Mouse (Mus musculus) lung, embryonic 15.5 days (tissue): ENCODE measurements around the gene Gtf3c1. TPM values are rescaled to one million over a fixed set of nuclear protein-coding genes. Genes with fewer than 3 reads are reported as not detected.
"Not testable (repeated sequence)": the region's sequence is repeated elsewhere in the genome, so short reads cannot be mapped to it uniquely, and the experiment has no call there.

Experiments
- ATAC-seq: fragments of 200-750 bp; cut with Nextera tagmentation; 2 replicates; pipeline ENCODE4 v1.8.0; 2017; ENCODE audit warnings: moderate number of reproducible peaks, borderline replicate concordance; ENCODE audit not compliant: low FRiP score, low TSS enrichment; ENCODE audit errors: extremely low read depth
- H3K27ac ChIP-seq: fragments of 300-500 bp; sonication (generic); 2 replicates; pipeline ENCODE4 v1.5.1; 2015; ENCODE audit warnings: moderate library complexity, mild to moderate bottlenecking, inconsistent platforms
- H3K27me3 ChIP-seq: fragments of 300-500 bp; sonication (generic); 2 replicates; pipeline ENCODE4 v1.6.1; 2015; ENCODE audit warnings: inconsistent platforms
- H3K36me3 ChIP-seq: fragments of 300-500 bp; sonication (generic); 2 replicates; pipeline ENCODE4 v1.6.1; 2015; ENCODE audit warnings: inconsistent platforms
- H3K4me1 ChIP-seq: fragments of 300-500 bp; sonication (generic); 2 replicates; pipeline ENCODE4 v1.6.1; 2015; ENCODE audit warnings: inconsistent platforms
- H3K4me2 ChIP-seq: fragments of 300-500 bp; sonication (generic); 2 replicates; pipeline ENCODE4 v1.6.1; 2015; ENCODE audit warnings: inconsistent platforms, mild to moderate bottlenecking, moderate library complexity
- H3K4me3 ChIP-seq: fragments of 300-500 bp; sonication (generic); 2 replicates; pipeline ENCODE4 v1.5.1; 2015; ENCODE audit warnings: mild to moderate bottlenecking, inconsistent platforms
- H3K9ac ChIP-seq: fragments of 300-500 bp; sonication (generic); 2 replicates; pipeline ENCODE4 v1.6.1; 2015; ENCODE audit warnings: inconsistent platforms
- H3K9me3 ChIP-seq: fragments of 300-500 bp; sonication (generic); 2 replicates; pipeline ENCODE4 v1.6.1; 2016; ENCODE audit warnings: inconsistent platforms
- WGBS: fragments of 180-500 bp; shearing (Covaris S2); methylation state at CpG from one replicate; pipeline ENCODE4 v1.1.7; 2015; 5-methylcytosine and 5-hydroxymethylcytosine counted together
- polyA plus RNA-seq: library from polyadenylated mRNA; unstranded; fragments of >200 nt; fragmentation: Nextera tagmentation; extraction: Ambion mirVana; gene quantifications from 2 replicates; pipeline ENCODE4 v1.2.1, GENCODE M21; 2015

Gtf3c1 gene
- polyA plus RNA-seq, 1 experiment from 2014 or later, result 29.5 TPM

GRCm38 (mm10) chr7:125731679-125732078 is 24.1 kb upstream of the Gtf3c1 start:
- H3K27ac ChIP-seq, result no peak overlapping the region
- no peaks in the 10 kb centered on the region for H3K4me1 ChIP-seq
- H3K9me3 ChIP-seq, result no peaks in the 10 kb centered on the region
- ATAC-seq, result no peak
- no peak overlapping the region for H3K9ac ChIP-seq
- no peak overlapping the region for H3K4me3 ChIP-seq
- no peaks in the 10 kb centered on the region for H3K36me3 ChIP-seq
- no peak overlapping the region for H3K4me2 ChIP-seq
- H3K27me3 ChIP-seq, result no peaks in the 10 kb centered on the region

- no peaks in the 10 kb centered on the region for H3K27me3 ChIP-seq
- no peaks in the 10 kb centered on the region for H3K36me3 ChIP-seq
- ATAC-seq, result no peak
- H3K27ac ChIP-seq, result no peak overlapping the region
- WGBS, result 58% methylated on average over 5 of the region's 5 CpGs
- H3K9me3 ChIP-seq, result no peaks in the 10 kb centered on the region
- H3K4me3 ChIP-seq, result no peak overlapping the region
- H3K9ac ChIP-seq, result no peak overlapping the region
- no peak overlapping the region for H3K4me2 ChIP-seq
- H3K4me1 ChIP-seq, result peaks cover 18% of the 10 kb centered on the region
Observed at GRCm38 (mm10) chr7:125723189-125723972, 15.8 kb upstream of the Gtf3c1 start.

- no peak for ATAC-seq
- no peak overlapping the region for H3K27ac ChIP-seq
- no peaks in the 10 kb centered on the region for H3K9me3 ChIP-seq
- H3K4me2 ChIP-seq, result no peak overlapping the region
- H3K9ac ChIP-seq, result no peak overlapping the region
- no peak overlapping the region for H3K4me3 ChIP-seq
- H3K36me3 ChIP-seq, result no peaks in the 10 kb centered on the region
- H3K4me1 ChIP-seq, result peaks cover 18% of the 10 kb centered on the region
- no peaks in the 10 kb centered on the region for H3K27me3 ChIP-seq
Observed at GRCm38 (mm10) chr7:125722127-125722526, 14.5 kb upstream of the Gtf3c1 start.

GRCm38 (mm10) chr7:125721033-125721432 is 13.5 kb upstream of the Gtf3c1 start:
- Histone ChIP-seq H3K4me2 (no peak overlapping the region), H3K27me3 (no peaks in the 10 kb centered on the region), H3K4me3 (no peak overlapping the region), H3K27ac (0 out of 2 replicates have a peak overlapping the region, but pooled peaks have one; percentile 33), H3K9me3 (no peaks in the 10 kb centered on the region), H3K36me3 (no peaks in the 10 kb centered on the region), H3K9ac (no peak overlapping the region), H3K4me1 (peaks cover 28% of the 10 kb centered on the region)
- ATAC-seq, result 0 out of 2 replicates have a peak, but pooled peaks have one; percentile 12
- 54% methylated on average over 4 of the region's 4 CpGs for WGBS

- Histone ChIP-seq H3K4me2 (no peak overlapping the region), H3K9me3 (no peaks in the 10 kb centered on the region), H3K27me3 (no peaks in the 10 kb centered on the region), H3K4me3 (no peak overlapping the region), H3K9ac (no peak overlapping the region), H3K36me3 (no peaks in the 10 kb centered on the region), H3K4me1 (peaks cover 28% of the 10 kb centered on the region), H3K27ac (0 out of 2 replicates have a peak overlapping the region, but pooled peaks have one; percentile 33)
- ATAC-seq, result no peak
- WGBS, result 54% methylated on average over 5 of the region's 5 CpGs
Observed at GRCm38 (mm10) chr7:125720370-125720769, 12.8 kb upstream of the Gtf3c1 start.

GRCm38 (mm10) chr7:125717612-125718011 is 10.0 kb upstream of the Gtf3c1 start:
- no peak overlapping the region for H3K4me2 ChIP-seq
- no peaks in the 10 kb centered on the region for H3K36me3 ChIP-seq
- no peak overlapping the region for H3K9ac ChIP-seq
- no peak overlapping the region for H3K27ac ChIP-seq
- H3K9me3 ChIP-seq, result no peaks in the 10 kb centered on the region
- H3K4me3 ChIP-seq, result no peak overlapping the region
- peaks cover 28% of the 10 kb centered on the region for H3K4me1 ChIP-seq
- ATAC-seq, result no peak
- no peaks in the 10 kb centered on the region for H3K27me3 ChIP-seq

- Histone ChIP-seq H3K27ac (no peak overlapping the region), H3K4me2 (no peak overlapping the region), H3K9me3 (no peaks in the 10 kb centered on the region), H3K9ac (no peak overlapping the region), H3K4me3 (no peak overlapping the region), H3K27me3 (no peaks in the 10 kb centered on the region), H3K36me3 (no peaks in the 10 kb centered on the region), H3K4me1 (peaks cover 28% of the 10 kb centered on the region)
- ATAC-seq, result no peak
- 50% methylated on average over 2 of the region's 2 CpGs for WGBS
Observed at GRCm38 (mm10) chr7:125716724-125717123, 9.1 kb upstream of the Gtf3c1 start.

GRCm38 (mm10) chr7:125714803-125715202 is 7.2 kb upstream of the Gtf3c1 start:
- Histone ChIP-seq H3K4me3 (no peak overlapping the region), H3K27ac (no peak overlapping the region), H3K9ac (no peak overlapping the region), H3K27me3 (no peaks in the 10 kb centered on the region), H3K36me3 (no peaks in the 10 kb centered on the region), H3K4me1 (peaks cover 10% of the 10 kb centered on the region; the same call in 1 of the 2 replicates), H3K9me3 (no peaks in the 10 kb centered on the region), H3K4me2 (no peak overlapping the region)
- 83% methylated on average over 3 of the region's 3 CpGs for WGBS
- no peak for ATAC-seq

GRCm38 (mm10) chr7:125713542-125714055 is 6.0 kb upstream of the Gtf3c1 start:
- not testable (repeated sequence) for H3K27ac ChIP-seq, H3K4me3 ChIP-seq, H3K9ac ChIP-seq, H3K9me3 ChIP-seq, H3K36me3 ChIP-seq, ATAC-seq, H3K27me3 ChIP-seq, H3K4me2 ChIP-seq
- 86% methylated on average over 7 of the region's 7 CpGs for WGBS
- H3K4me1 ChIP-seq, result peaks cover 15% of the 10 kb centered on the region

- Histone ChIP-seq H3K4me1 (peaks cover 38% of the 10 kb centered on the region), H3K27ac (0 out of 2 replicates have a peak overlapping the region, but pooled peaks have one; percentile 16), H3K4me2 (peak overlapping the region; percentile 71), H3K36me3 (peaks cover 14% of the 10 kb centered on the region), H3K9ac (peak overlapping the region; percentile 67), H3K4me3 (peak overlapping the region; percentile 79), H3K9me3 (no peaks in the 10 kb centered on the region), H3K27me3 (no peaks in the 10 kb centered on the region)
- WGBS, result under 1% methylated on average over 15 of the region's 15 CpGs
- no peak for ATAC-seq
Observed at GRCm38 (mm10) chr7:125708100-125708499, 520 bp upstream of the Gtf3c1 start.

- H3K27ac ChIP-seq, result peak overlapping the region; percentile 94
- H3K4me3 ChIP-seq, result peak overlapping the region; percentile 79
- peak overlapping the region; percentile 88 for H3K9ac ChIP-seq
- peak overlapping the region; percentile 72 for H3K4me2 ChIP-seq
- no peaks in the 10 kb centered on the region for H3K27me3 ChIP-seq
- H3K9me3 ChIP-seq, result no peaks in the 10 kb centered on the region
- peaks cover 38% of the 10 kb centered on the region for H3K4me1 ChIP-seq
- ATAC-seq, result peak; percentile 85
- WGBS, result 1% methylated on average over 24 of the region's 24 CpGs
- peaks cover 23% of the 10 kb centered on the region for H3K36me3 ChIP-seq
Observed at GRCm38 (mm10) chr7:125707186-125707585, 394 bp downstream of the Gtf3c1 start.

- Histone ChIP-seq H3K9ac (no peak overlapping the region), H3K36me3 (peaks cover 65% of the 10 kb centered on the region), H3K4me1 (peaks cover 27% of the 10 kb centered on the region), H3K27ac (no peak overlapping the region), H3K4me2 (no peak overlapping the region), H3K27me3 (no peaks in the 10 kb centered on the region), H3K9me3 (0 out of 2 replicates have a peak, but pooled peaks cover 2% of the 10 kb centered on the region), H3K4me3 (no peak overlapping the region)
- no peak for ATAC-seq
- WGBS, result 86% methylated on average over 1 of the region's 1 CpGs
Observed at GRCm38 (mm10) chr7:125702791-125703190, 4.8 kb downstream of the Gtf3c1 start.
